Mouse (Mus musculus) liver, adult 2 months (tissue): Measurements from ENCODE around the gene Tshz2.

Experiments
- CTCF ChIP-seq: fragments of 200-500 bp; IDR thresholded peaks from 2 replicates; pipeline ENCODE4 v1.5.1; 2011; ENCODE audit warnings: low read depth, low read length, control low read depth
- POLR2A ChIP-seq: fragments of 200-500 bp; IDR thresholded peaks from 2 replicates; pipeline ENCODE4 v1.6.1; 2011; ENCODE audit warnings: low read length, control low read depth; ENCODE audit not compliant: insufficient read depth; ENCODE audit errors: extremely low read depth

- TF ChIP-seq CTCF (no peak), POLR2A (no peak)
These were observed 307.7 kb downstream of the Tshz2 start for GRCm38 (mm10) chr2:169940297-169941142.
